Mouse (Mus musculus) intestine, embryonic 14.5 days (tissue): ENCODE data around the gene Glo1. TPM values are rescaled to one million over a fixed set of nuclear protein-coding genes. Genes with fewer than 3 reads are reported as not detected.

Experiments
- ATAC-seq: fragments of 200-750 bp; cut with Nextera tagmentation; replicated peaks from 2 replicates; pipeline ENCODE4 v1.8.0; 2017; ENCODE audit warnings: low read depth, moderate number of reproducible peaks, moderate TSS enrichment, moderate library complexity; ENCODE audit not compliant: low FRiP score, low TSS enrichment
- DNase-seq: peaks from one replicate; pipeline ENCODE4 v3.0.0-alpha.2; 2018; ENCODE audit warnings: low spot score
- H3K27ac ChIP-seq: fragments of 300-500 bp; sonication (generic); 2 replicates; pipeline ENCODE4 v1.5.1; 2014; ENCODE audit warnings: low read depth, mild to moderate bottlenecking, control low read depth
- H3K27me3 ChIP-seq: fragments of 300-500 bp; sonication (generic); replicated peaks from 2 replicates; pipeline ENCODE4 v1.6.1; 2014; ENCODE audit warnings: low read length, control low read depth; ENCODE audit not compliant: control insufficient read depth, insufficient read depth
- H3K36me3 ChIP-seq: fragments of 300-500 bp; sonication (generic); 2 replicates; pipeline ENCODE4 v1.6.1; 2014; ENCODE audit warnings: low read length, control low read depth; ENCODE audit not compliant: control insufficient read depth, insufficient read depth
- H3K4me1 ChIP-seq: fragments of 300-500 bp; sonication (generic); replicated peaks from 2 replicates; pipeline ENCODE4 v1.6.1; 2014; ENCODE audit warnings: low read length, control low read depth, mixed read lengths; ENCODE audit not compliant: control insufficient read depth, insufficient read depth
- H3K4me2 ChIP-seq: fragments of 300-500 bp; sonication (generic); 2 replicates; pipeline ENCODE4 v1.6.1; 2014; ENCODE audit warnings: low read length
- H3K4me3 ChIP-seq: fragments of 300-500 bp; sonication (generic); 2 replicates; pipeline ENCODE4 v1.5.1; 2014; ENCODE audit warnings: low read depth, low read length, control low read depth, mixed read lengths
- H3K9ac ChIP-seq: fragments of 300-500 bp; sonication (generic); 2 replicates; pipeline ENCODE4 v1.6.1; 2014; ENCODE audit warnings: mild to moderate bottlenecking, low read length
- H3K9me3 ChIP-seq: fragments of 300-500 bp; sonication (generic); 2 replicates; pipeline ENCODE4 v1.6.1; 2016; ENCODE audit warnings: low read length, control low read depth; ENCODE audit not compliant: control insufficient read depth
- WGBS: fragments of 180-500 bp; shearing (Covaris S2); extraction: QIAGEN DNeasy Blood & Tissue Kit; methylation state at CpG from one replicate; pipeline ENCODE4 v1.1.7; 2014; 5-methylcytosine and 5-hydroxymethylcytosine counted together
- polyA plus RNA-seq: library from polyadenylated mRNA; unstranded; fragments of >200 nt; fragmentation: Nextera tagmentation; extraction: Ambion mirVana; gene quantifications from 2 replicates; pipeline ENCODE4 v1.2.1, GENCODE M21; 2014

The Glo1 gene
- polyA plus RNA-seq, 1 experiment from 2014 or later, result 233 TPM

- no peaks in the 10 kb centered on the region for H3K36me3 ChIP-seq
- H3K4me1 ChIP-seq, result no peaks in the 10 kb centered on the region
- H3K4me2 ChIP-seq, result no peak overlapping the region
- H3K9ac ChIP-seq, result no peak overlapping the region
- no peaks in the 10 kb centered on the region for H3K9me3 ChIP-seq
- no peak overlapping the region for H3K4me3 ChIP-seq
- no peak overlapping the region for H3K27ac ChIP-seq
- ATAC-seq (no peak), DNase-seq (no peak)
- WGBS, result 14% methylated on average over 2 of the region's 2 CpGs
- H3K27me3 ChIP-seq, result no peaks in the 10 kb centered on the region
Measured at GRCm38 (mm10) chr17:30620548-30620947, 6.1 kb downstream of the Glo1 start.

GRCm38 (mm10) chr17:30619153-30619552 is 7.5 kb downstream of the Glo1 start:
- no peak for DNase-seq
- H3K27ac ChIP-seq, result no peak overlapping the region
- WGBS, result 28% methylated on average over 2 of the region's 2 CpGs

GRCm38 (mm10) chr17:30618136-30618891 is 8.4 kb downstream of the Glo1 start:
- ATAC-seq (no peak), DNase-seq (no peak)
- H3K27me3 ChIP-seq, result no peaks in the 10 kb centered on the region
- no peaks in the 10 kb centered on the region for H3K4me1 ChIP-seq
- 71% methylated on average over 3 of the region's 3 CpGs for WGBS
- H3K4me3 ChIP-seq, result no peak overlapping the region
- no peaks in the 10 kb centered on the region for H3K36me3 ChIP-seq
- H3K27ac ChIP-seq, result no peak overlapping the region
- H3K9ac ChIP-seq, result no peak overlapping the region
- H3K9me3 ChIP-seq, result no peaks in the 10 kb centered on the region
- no peak overlapping the region for H3K4me2 ChIP-seq

More at GRCm38 (mm10) chr17:30619153-30619552, 7.5 kb downstream of the Glo1 start:
- no peak overlapping the region for H3K9ac ChIP-seq
- no peak overlapping the region for H3K4me2 ChIP-seq
- no peaks in the 10 kb centered on the region for H3K4me1 ChIP-seq
- no peak for ATAC-seq
- no peaks in the 10 kb centered on the region for H3K9me3 ChIP-seq
- H3K36me3 ChIP-seq, result no peaks in the 10 kb centered on the region
- no peak overlapping the region for H3K4me3 ChIP-seq
- H3K27me3 ChIP-seq, result no peaks in the 10 kb centered on the region

GRCm38 (mm10) chr17:30616203-30616602 is 10.5 kb downstream of the Glo1 start:
- 81% methylated on average over 5 of the region's 5 CpGs for WGBS
- Histone ChIP-seq H3K4me2 (no peak overlapping the region), H3K27ac (no peak overlapping the region), H3K9me3 (no peaks in the 10 kb centered on the region), H3K27me3 (no peaks in the 10 kb centered on the region), H3K36me3 (no peaks in the 10 kb centered on the region), H3K9ac (no peak overlapping the region), H3K4me1 (peaks cover 4% of the 10 kb centered on the region), H3K4me3 (no peak overlapping the region)
- no peak for DNase-seq
- no peak for ATAC-seq

- DNase-seq (no peak), ATAC-seq (no peak)
- no peak overlapping the region for H3K4me2 ChIP-seq
- H3K27me3 ChIP-seq, result no peaks in the 10 kb centered on the region
- H3K4me3 ChIP-seq, result no peak overlapping the region
- H3K36me3 ChIP-seq, result no peaks in the 10 kb centered on the region
- H3K9ac ChIP-seq, result no peak overlapping the region
- peaks cover 17% of the 10 kb centered on the region for H3K4me1 ChIP-seq
- no peak overlapping the region for H3K27ac ChIP-seq
- 0 out of 2 replicates have a peak, but pooled peaks cover 3% of the 10 kb centered on the region for H3K9me3 ChIP-seq
Measured at GRCm38 (mm10) chr17:30613350-30613749, 13.3 kb downstream of the Glo1 start.

GRCm38 (mm10) chr17:30612075-30612859 is 14.4 kb downstream of the Glo1 start:
- peak; percentile 99 for ATAC-seq
- Histone ChIP-seq H3K27me3 (no peaks in the 10 kb centered on the region), H3K4me3 (peak overlapping the region; percentile 60), H3K36me3 (no peaks in the 10 kb centered on the region), H3K4me1 (peaks cover 21% of the 10 kb centered on the region), H3K9me3 (0 out of 2 replicates have a peak, but pooled peaks cover 3% of the 10 kb centered on the region), H3K4me2 (peak overlapping the region; percentile 74), H3K27ac (peak overlapping the region; percentile 74), H3K9ac (peak overlapping the region; percentile 71)
- under 1% methylated on average over 34 of the region's 34 CpGs for WGBS
- peak; percentile 98 for DNase-seq

GRCm38 (mm10) chr17:30611221-30612074 is 15.2 kb downstream of the Glo1 start:
- Histone ChIP-seq H3K27ac (peak overlapping the region; percentile 74), H3K4me2 (peak overlapping the region; percentile 74), H3K9ac (peak overlapping the region; percentile 71), H3K4me1 (peaks cover 21% of the 10 kb centered on the region), H3K4me3 (peak overlapping the region; percentile 60), H3K36me3 (no peaks in the 10 kb centered on the region), H3K9me3 (0 out of 2 replicates have a peak, but pooled peaks cover 3% of the 10 kb centered on the region), H3K27me3 (no peaks in the 10 kb centered on the region)
- ATAC-seq (no peak), DNase-seq (no peak)
- WGBS, result 23% methylated on average over 18 of the region's 18 CpGs

GRCm38 (mm10) chr17:30610739-30611138 is 15.9 kb downstream of the Glo1 start:
- H3K9me3 ChIP-seq, result 0 out of 2 replicates have a peak, but pooled peaks cover 3% of the 10 kb centered on the region
- ATAC-seq (no peak), DNase-seq (no peak)
- no peaks in the 10 kb centered on the region for H3K27me3 ChIP-seq
- H3K4me1 ChIP-seq, result peaks cover 21% of the 10 kb centered on the region
- WGBS, result 76% methylated on average over 1 of the region's 1 CpGs
- H3K4me2 ChIP-seq, result 0 out of 2 replicates have a peak overlapping the region, but pooled peaks have one; percentile 74
- H3K9ac ChIP-seq, result no peak overlapping the region
- no peaks in the 10 kb centered on the region for H3K36me3 ChIP-seq
- H3K27ac ChIP-seq, result no peak overlapping the region
- H3K4me3 ChIP-seq, result no peak overlapping the region
